Mouse (Mus musculus) lung, embryonic 15.5 days (tissue): ENCODE results near the gene Olfr1275. TPM values are rescaled to one million over a fixed set of nuclear protein-coding genes. Genes with fewer than 3 reads are reported as not detected.

Experiments used
- ATAC-seq: fragments of 200-750 bp; cut with Nextera tagmentation; 2 replicates; pipeline ENCODE4 v1.8.0; 2017; ENCODE audit warnings: moderate number of reproducible peaks, borderline replicate concordance; ENCODE audit not compliant: low FRiP score, low TSS enrichment; ENCODE audit errors: extremely low read depth
- H3K27ac ChIP-seq: fragments of 300-500 bp; sonication (generic); 2 replicates; pipeline ENCODE4 v1.5.1; 2015; ENCODE audit warnings: moderate library complexity, mild to moderate bottlenecking, inconsistent platforms
- H3K27me3 ChIP-seq: fragments of 300-500 bp; sonication (generic); 2 replicates; pipeline ENCODE4 v1.6.1; 2015; ENCODE audit warnings: inconsistent platforms
- H3K36me3 ChIP-seq: fragments of 300-500 bp; sonication (generic); 2 replicates; pipeline ENCODE4 v1.6.1; 2015; ENCODE audit warnings: inconsistent platforms
- H3K4me1 ChIP-seq: fragments of 300-500 bp; sonication (generic); 2 replicates; pipeline ENCODE4 v1.6.1; 2015; ENCODE audit warnings: inconsistent platforms
- H3K4me2 ChIP-seq: fragments of 300-500 bp; sonication (generic); 2 replicates; pipeline ENCODE4 v1.6.1; 2015; ENCODE audit warnings: inconsistent platforms, mild to moderate bottlenecking, moderate library complexity
- H3K4me3 ChIP-seq: fragments of 300-500 bp; sonication (generic); 2 replicates; pipeline ENCODE4 v1.5.1; 2015; ENCODE audit warnings: mild to moderate bottlenecking, inconsistent platforms
- H3K9ac ChIP-seq: fragments of 300-500 bp; sonication (generic); 2 replicates; pipeline ENCODE4 v1.6.1; 2015; ENCODE audit warnings: inconsistent platforms
- H3K9me3 ChIP-seq: fragments of 300-500 bp; sonication (generic); 2 replicates; pipeline ENCODE4 v1.6.1; 2016; ENCODE audit warnings: inconsistent platforms
- WGBS: fragments of 180-500 bp; shearing (Covaris S2); methylation state at CpG from one replicate; pipeline ENCODE4 v1.1.7; 2015; 5-methylcytosine and 5-hydroxymethylcytosine counted together
- polyA plus RNA-seq: library from polyadenylated mRNA; unstranded; fragments of >200 nt; fragmentation: Nextera tagmentation; extraction: Ambion mirVana; gene quantifications from 2 replicates; pipeline ENCODE4 v1.2.1, GENCODE M21; 2015

Olfr1275 gene
- polyA plus RNA-seq = not detected in 2 replicates

DNA sequence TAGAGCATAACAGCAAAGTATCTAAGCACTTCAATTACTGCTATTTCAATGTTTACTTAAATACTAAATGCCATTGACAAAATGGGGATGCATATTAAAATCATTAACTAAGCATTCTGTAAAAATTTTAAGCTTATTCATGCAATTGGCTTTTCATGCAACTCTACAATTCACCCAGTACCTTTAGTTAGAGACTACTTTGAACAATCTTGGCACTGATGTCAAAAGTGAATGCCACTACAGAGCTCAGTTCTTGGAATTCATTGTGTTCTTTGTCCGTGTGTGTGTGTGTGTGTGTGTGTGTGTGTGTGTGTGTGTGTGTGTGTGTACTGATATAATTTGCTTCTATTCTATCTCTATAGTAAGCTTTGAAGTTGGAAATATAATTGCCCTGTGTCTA lies at the start of gene Olfr1275:
Gene Olfr1275 (minus strand): TSS at position 101 of the 400 bp plus-strand sequence.
- Histone ChIP-seq H3K4me3 (no peak within 1 kb of the TSS), H3K36me3 (no peaks in the 10 kb centered on the region), H3K9me3 (no peaks in the 10 kb centered on the region), H3K9ac (no peak within 1 kb of the TSS), H3K4me2 (no peak within 1 kb of the TSS), H3K27me3 (no peaks in the 10 kb centered on the region), H3K27ac (no peak within 1 kb of the TSS), H3K4me1 (no peaks in the 10 kb centered on the region)
- no peak for ATAC-seq
- 80% methylated on average over 1 of the region's 1 CpGs for WGBS

DNA sequence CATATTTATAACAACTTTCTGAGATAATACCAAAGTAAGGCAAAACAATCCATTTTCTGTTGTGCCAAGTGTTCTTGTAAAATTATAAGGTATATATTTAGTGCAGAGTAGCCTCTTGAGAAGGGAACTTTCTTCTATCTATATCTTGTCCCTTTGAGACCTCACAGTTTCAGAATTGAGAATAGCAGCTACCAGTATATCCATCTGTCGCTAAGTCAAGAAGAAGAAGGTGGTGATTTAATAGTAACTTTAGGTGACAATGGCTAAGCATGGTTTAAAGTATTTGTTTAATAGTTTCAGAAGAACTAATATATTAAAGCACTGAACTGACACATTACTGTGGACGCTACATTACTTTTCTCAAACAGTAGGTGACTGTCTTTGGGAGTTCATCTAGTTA lies 38.9 kb upstream of the Olfr1275 start, which contains the start of gene Olfr1277:
Gene Olfr1277 (minus strand): TSS at position 101 of the 400 bp plus-strand sequence.
- no peaks in the 10 kb centered on the region for H3K9me3 ChIP-seq
- no peaks in the 10 kb centered on the region for H3K36me3 ChIP-seq
- no peak within 1 kb of the TSS for H3K4me2 ChIP-seq
- no peak for ATAC-seq
- no peak within 1 kb of the TSS for H3K27ac ChIP-seq
- 76% methylated on average over 2 of the region's 2 CpGs for WGBS
- no peaks in the 10 kb centered on the region for H3K27me3 ChIP-seq
- no peak within 1 kb of the TSS for H3K9ac ChIP-seq
- no peak within 1 kb of the TSS for H3K4me3 ChIP-seq
- no peaks in the 10 kb centered on the region for H3K4me1 ChIP-seq

DNA sequence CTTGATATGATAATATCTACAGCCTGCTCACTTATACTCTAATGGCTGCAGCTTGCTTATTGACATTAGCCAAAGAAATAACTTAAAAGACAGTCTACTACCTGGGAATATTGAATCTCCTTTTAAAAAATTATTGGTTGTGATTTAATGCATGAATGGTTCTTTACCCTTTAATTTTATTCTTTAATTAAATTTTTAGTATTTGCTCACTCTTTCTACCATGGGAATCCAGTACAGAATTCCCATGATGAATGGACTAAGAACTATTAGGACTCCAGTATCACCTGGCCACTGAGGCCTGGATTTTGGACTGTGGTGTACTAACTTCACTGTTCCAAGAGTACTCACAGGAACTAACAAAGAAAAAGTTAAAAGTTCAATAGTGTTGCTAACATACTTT lies 19.1 kb upstream of the Olfr1275 start, which contains the start of gene Olfr1276:
Gene Olfr1276 (plus strand): TSS at position 301 of the 400 bp plus-strand sequence.
- H3K27ac ChIP-seq = no peak within 1 kb of the TSS
- no peaks in the 10 kb centered on the region for H3K36me3 ChIP-seq
- H3K4me3 ChIP-seq = no peak within 1 kb of the TSS
- ATAC-seq = no peak
- no peak within 1 kb of the TSS for H3K9ac ChIP-seq
- H3K27me3 ChIP-seq = no peaks in the 10 kb centered on the region
- H3K4me1 ChIP-seq = no peaks in the 10 kb centered on the region
- no peaks in the 10 kb centered on the region for H3K9me3 ChIP-seq
- no peak within 1 kb of the TSS for H3K4me2 ChIP-seq

DNA sequence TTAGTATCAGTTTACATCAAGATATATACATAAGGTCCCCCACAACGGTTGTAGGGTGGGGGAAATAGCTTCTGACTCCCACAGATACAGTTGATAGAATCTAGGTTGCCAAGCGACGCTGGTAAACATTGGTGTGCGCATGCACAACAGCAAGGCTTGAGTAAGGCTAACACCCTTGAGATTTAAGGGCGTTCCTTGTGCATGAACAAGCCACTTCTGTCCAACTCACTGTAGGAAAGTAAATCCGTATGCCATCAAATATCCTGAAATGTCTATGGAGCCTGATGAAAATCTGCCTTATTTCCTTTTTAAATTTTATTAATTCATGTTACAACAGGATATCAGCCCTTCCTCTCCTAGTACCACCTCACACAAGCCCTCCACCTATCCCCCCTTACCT lies 5.6 kb downstream of the Olfr1275 start, which contains the start of gene 4930430A15Rik:
Gene 4930430A15Rik (minus strand): TSS at position 101 of the 400 bp plus-strand sequence.
- H3K27ac ChIP-seq = no peak within 1 kb of the TSS
- H3K4me1 ChIP-seq = no peaks in the 10 kb centered on the region
- no peak within 1 kb of the TSS for H3K4me3 ChIP-seq
- H3K27me3 ChIP-seq = no peaks in the 10 kb centered on the region
- H3K4me2 ChIP-seq = no peak within 1 kb of the TSS
- no peaks in the 10 kb centered on the region for H3K36me3 ChIP-seq
- no peaks in the 10 kb centered on the region for H3K9me3 ChIP-seq
- 73% methylated on average over 6 of the region's 6 CpGs for WGBS
- H3K9ac ChIP-seq = no peak within 1 kb of the TSS
- ATAC-seq = no peak

DNA sequence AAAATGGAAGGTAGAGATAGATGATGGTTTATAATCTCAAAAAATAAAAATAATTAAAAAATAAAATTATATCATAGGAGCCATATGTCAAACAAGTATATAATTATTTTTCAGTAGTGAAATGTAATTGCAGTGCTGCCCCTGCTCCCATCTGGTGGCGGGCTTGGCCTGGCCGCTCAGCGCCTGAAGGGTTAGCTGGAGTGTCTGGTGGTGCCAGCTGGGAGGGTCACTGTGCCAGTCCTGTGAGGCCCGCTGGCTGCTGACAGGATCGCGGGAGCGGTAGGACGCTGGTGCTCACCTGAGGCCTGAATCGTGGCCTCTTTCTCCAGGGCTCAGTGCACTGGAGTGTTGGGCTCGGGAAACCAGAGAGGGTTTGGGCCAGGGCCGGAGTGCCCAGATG lies 53.0 kb downstream of the Olfr1275 start:
- ATAC-seq = no peak
- Histone ChIP-seq H3K27me3 (no peaks in the 10 kb centered on the region), H3K4me3 (no peak overlapping the region), H3K4me2 (no peak overlapping the region), H3K9me3 (no peaks in the 10 kb centered on the region), H3K27ac (no peak overlapping the region), H3K36me3 (no peaks in the 10 kb centered on the region), H3K4me1 (no peaks in the 10 kb centered on the region), H3K9ac (no peak overlapping the region)
- 90% methylated on average over 11 of the region's 11 CpGs for WGBS

Other genes starting within 250 kb of the Olfr1275 start
- not detected in 2 replicates for gene Gm13941, start 129.3 kb downstream of the Olfr1275 start, polyA plus RNA-seq
- gene Gm15130, start 82.3 kb downstream of the Olfr1275 start, polyA plus RNA-seq = not detected in 2 replicates
- not detected in 2 replicates for gene 4930430A15Rik, start 5.7 kb downstream of the Olfr1275 start, polyA plus RNA-seq
- gene Olfr1276, start 19.2 kb upstream of the Olfr1275 start, polyA plus RNA-seq = not detected in 2 replicates
- not detected in 2 replicates for gene Olfr1277, start 38.8 kb upstream of the Olfr1275 start, polyA plus RNA-seq
- not detected in 2 replicates for gene Olfr1278, start 54.9 kb upstream of the Olfr1275 start, polyA plus RNA-seq
- gene Olfr1279, start 65.3 kb upstream of the Olfr1275 start, polyA plus RNA-seq = not detected in 2 replicates
- not detected in 2 replicates for gene Olfr1280, start 78.7 kb upstream of the Olfr1275 start, polyA plus RNA-seq
- not detected in 2 replicates for gene Olfr1281, start 91.2 kb upstream of the Olfr1275 start, polyA plus RNA-seq
- gene Olfr1282, start 100.8 kb upstream of the Olfr1275 start, polyA plus RNA-seq = not detected in 2 replicates
- not detected in 2 replicates for gene Olfr1283, start 131.5 kb upstream of the Olfr1275 start, polyA plus RNA-seq
- gene Olfr1284, start 140.2 kb upstream of the Olfr1275 start, polyA plus RNA-seq = not detected in 2 replicates
- gene Olfr1286, start 187.8 kb upstream of the Olfr1275 start, polyA plus RNA-seq = not detected in 2 replicates
- not detected in 2 replicates for gene Olfr1287, start 213.9 kb upstream of the Olfr1275 start, polyA plus RNA-seq
- not detected in 2 replicates for gene Olfr1288, start 238.8 kb upstream of the Olfr1275 start, polyA plus RNA-seq
- gene Olfr1289, start 245.5 kb upstream of the Olfr1275 start, polyA plus RNA-seq = not detected in 2 replicates